Mouse (Mus musculus) kidney, postnatal 0 days (tissue): ENCODE measurements around the gene Zkscan16. TPM values are rescaled to one million over a fixed set of nuclear protein-coding genes. Genes with fewer than 3 reads are reported as not detected.

Experiments used
- ATAC-seq: fragments of 200-750 bp; cut with Nextera tagmentation; replicated peaks from 2 replicates; pipeline ENCODE4 v1.8.0; 2017; ENCODE audit warnings: low read depth, moderate number of reproducible peaks, moderate TSS enrichment, moderate library complexity; ENCODE audit not compliant: low FRiP score
- DNase-seq: peaks from one replicate; pipeline ENCODE4 v3.0.0-alpha.2; 2016; ENCODE audit warnings: low spot score
- H3K27ac ChIP-seq: fragments of 300-500 bp; sonication (generic); 2 replicates; pipeline ENCODE4 v1.5.1; 2014; ENCODE audit warnings: mild to moderate bottlenecking
- H3K27me3 ChIP-seq: fragments of 300-500 bp; sonication (generic); 2 replicates; pipeline ENCODE4 v1.6.1; 2014; ENCODE audit warnings: low read length, mixed read lengths; ENCODE audit not compliant: insufficient read depth
- H3K36me3 ChIP-seq: fragments of 300-500 bp; sonication (generic); 2 replicates; pipeline ENCODE4 v1.6.1; 2014; ENCODE audit warnings: low read length, mixed read lengths; ENCODE audit not compliant: insufficient read depth
- H3K4me1 ChIP-seq: fragments of 300-500 bp; sonication (generic); replicated peaks from 2 replicates; pipeline ENCODE4 v1.6.1; 2014; ENCODE audit warnings: antibody characterized with exemption, low read length, mixed read lengths; ENCODE audit not compliant: insufficient read depth
- H3K4me2 ChIP-seq: fragments of 300-500 bp; sonication (generic); 2 replicates; pipeline ENCODE4 v1.6.1; 2014; ENCODE audit warnings: mild to moderate bottlenecking, low read length, moderate library complexity, mixed read lengths
- H3K4me3 ChIP-seq: fragments of 300-500 bp; sonication (generic); replicated peaks from 2 replicates; pipeline ENCODE4 v1.5.1; 2014; ENCODE audit warnings: low read depth, low read length
- H3K9ac ChIP-seq: fragments of 300-500 bp; sonication (generic); 2 replicates; pipeline ENCODE4 v1.6.1; 2014; ENCODE audit warnings: low read depth, low read length
- H3K9me3 ChIP-seq: fragments of 300-500 bp; sonication (generic); replicated peaks from 2 replicates; pipeline ENCODE4 v1.6.1; 2016; ENCODE audit warnings: low read length, inconsistent platforms, mixed read lengths
- CTCF ChIP-seq: IDR thresholded peaks from 2 replicates; pipeline ENCODE4 v1.5.1; 2016; ENCODE audit warnings: antibody characterized with exemption, low read depth, mild to moderate bottlenecking, moderate library complexity
- WGBS: fragments of 180-500 bp; shearing (Covaris S2); extraction: QIAGEN DNeasy Blood & Tissue Kit; methylation state at CpG from one replicate; pipeline ENCODE4 v1.1.7; 2014; 5-methylcytosine and 5-hydroxymethylcytosine counted together
- polyA plus RNA-seq: library from polyadenylated mRNA; unstranded; fragments of >200 nt; fragmentation: Nextera tagmentation; extraction: Ambion mirVana; gene quantifications from 2 replicates; pipeline ENCODE4 v1.2.1, GENCODE M21; 2015

The Zkscan16 gene
- polyA plus RNA-seq, 1 experiment from 2014 or later = 0.54 TPM

DNA sequence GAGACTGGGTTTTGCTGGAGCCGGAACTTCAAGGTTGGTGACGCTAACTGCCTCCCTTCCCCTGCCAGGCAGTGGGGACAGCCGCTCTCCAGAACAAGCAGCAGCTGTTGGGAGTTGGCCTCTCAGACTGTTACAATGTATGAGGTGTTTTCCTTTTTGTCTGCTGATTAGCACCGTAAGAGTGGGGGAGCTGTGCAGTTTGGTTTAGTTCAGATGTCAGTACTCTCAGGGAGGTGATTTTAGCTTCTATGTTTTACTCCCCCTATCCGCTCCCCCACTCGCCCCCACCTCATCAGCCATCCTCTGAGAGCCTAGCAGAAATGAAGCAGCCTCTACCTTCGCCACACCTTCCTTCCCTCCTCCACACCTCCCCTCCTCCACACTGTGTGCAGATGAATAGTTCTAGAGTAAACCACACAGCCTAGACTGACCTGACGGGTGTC, 51.8 kb downstream of the Zkscan16 start:
- H3K9me3 ChIP-seq = no peaks in the 10 kb centered on the region
- no peaks in the 10 kb centered on the region for H3K36me3 ChIP-seq
- H3K4me1 ChIP-seq = no peaks in the 10 kb centered on the region
- H3K27me3 ChIP-seq = no peaks in the 10 kb centered on the region
- ATAC-seq (peak; percentile 71), DNase-seq (peak; percentile 71)
- H3K4me2 ChIP-seq = peak overlapping the region; percentile 14; the same call in 1 of the 2 replicates
- no peak overlapping the region for H3K4me3 ChIP-seq
- 25% methylated on average over 8 of the region's 8 CpGs for WGBS
- no peak for TF ChIP-seq CTCF
- no peak overlapping the region for H3K27ac ChIP-seq
- H3K9ac ChIP-seq = no peak overlapping the region

GRCm38 (mm10) chr4:58997081-58997480, 53.7 kb downstream of the Zkscan16 start:
- H3K9ac ChIP-seq = no peak overlapping the region
- ATAC-seq (no peak), DNase-seq (peak; percentile 40)
- H3K4me2 ChIP-seq = no peak overlapping the region
- 62% methylated on average over 5 of the region's 5 CpGs for WGBS
- no peaks in the 10 kb centered on the region for H3K36me3 ChIP-seq
- TF ChIP-seq CTCF = no peak
- no peaks in the 10 kb centered on the region for H3K9me3 ChIP-seq
- H3K27ac ChIP-seq = no peak overlapping the region
- H3K4me1 ChIP-seq = no peaks in the 10 kb centered on the region
- no peaks in the 10 kb centered on the region for H3K27me3 ChIP-seq
- H3K4me3 ChIP-seq = no peak overlapping the region

DNA sequence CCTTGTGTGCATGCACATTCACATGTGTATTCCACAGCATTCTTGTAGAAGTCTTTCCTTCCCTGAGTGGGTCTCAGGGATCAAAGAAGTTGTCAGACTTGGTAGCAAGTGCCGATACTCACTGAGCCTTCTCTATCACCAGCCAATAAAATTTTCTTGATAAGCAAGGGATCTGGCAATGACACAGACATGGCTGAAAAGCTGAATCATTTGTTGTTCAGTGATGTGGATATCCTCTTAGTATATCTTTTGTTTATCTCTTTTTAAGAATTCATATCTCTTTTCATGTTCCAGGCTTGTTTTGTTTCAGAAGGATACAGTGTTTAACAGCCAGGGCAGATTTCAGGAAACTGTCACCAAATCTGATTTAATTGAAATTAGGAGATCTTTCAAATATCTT, 55.3 kb downstream of the Zkscan16 start:
- no peaks in the 10 kb centered on the region for H3K36me3 ChIP-seq
- H3K4me1 ChIP-seq = no peaks in the 10 kb centered on the region
- H3K4me2 ChIP-seq = no peak overlapping the region
- ATAC-seq (no peak), DNase-seq (no peak)
- no peak overlapping the region for H3K27ac ChIP-seq
- no peak overlapping the region for H3K9ac ChIP-seq
- H3K4me3 ChIP-seq = no peak overlapping the region
- H3K9me3 ChIP-seq = no peaks in the 10 kb centered on the region
- no peaks in the 10 kb centered on the region for H3K27me3 ChIP-seq
- 85% methylated on average over 1 of the region's 1 CpGs for WGBS
- TF ChIP-seq CTCF = no peak

GRCm38 (mm10) chr4:58999686-59000085, 56.3 kb downstream of the Zkscan16 start:
- 5% methylated on average over 2 of the region's 2 CpGs for WGBS
- no peak overlapping the region for H3K4me2 ChIP-seq
- DNase-seq (peak; percentile 84), ATAC-seq (no peak)
- no peak overlapping the region for H3K27ac ChIP-seq
- no peaks in the 10 kb centered on the region for H3K27me3 ChIP-seq
- H3K4me1 ChIP-seq = peaks cover 8% of the 10 kb centered on the region
- no peak overlapping the region for H3K4me3 ChIP-seq
- H3K9me3 ChIP-seq = no peaks in the 10 kb centered on the region
- TF ChIP-seq CTCF = peak; percentile 95
- H3K9ac ChIP-seq = no peak overlapping the region
- H3K36me3 ChIP-seq = no peaks in the 10 kb centered on the region

GRCm38 (mm10) chr4:59000614-59001013, 57.2 kb downstream of the Zkscan16 start:
- ATAC-seq (no peak), DNase-seq (no peak)
- H3K4me2 ChIP-seq = no peak overlapping the region
- peaks cover 10% of the 10 kb centered on the region for H3K4me1 ChIP-seq
- H3K4me3 ChIP-seq = no peak overlapping the region
- TF ChIP-seq CTCF = peak; percentile 63
- H3K27ac ChIP-seq = no peak overlapping the region
- no peaks in the 10 kb centered on the region for H3K36me3 ChIP-seq
- H3K9ac ChIP-seq = no peak overlapping the region
- H3K27me3 ChIP-seq = no peaks in the 10 kb centered on the region
- 2% methylated on average over 2 of the region's 2 CpGs for WGBS
- no peaks in the 10 kb centered on the region for H3K9me3 ChIP-seq

DNA sequence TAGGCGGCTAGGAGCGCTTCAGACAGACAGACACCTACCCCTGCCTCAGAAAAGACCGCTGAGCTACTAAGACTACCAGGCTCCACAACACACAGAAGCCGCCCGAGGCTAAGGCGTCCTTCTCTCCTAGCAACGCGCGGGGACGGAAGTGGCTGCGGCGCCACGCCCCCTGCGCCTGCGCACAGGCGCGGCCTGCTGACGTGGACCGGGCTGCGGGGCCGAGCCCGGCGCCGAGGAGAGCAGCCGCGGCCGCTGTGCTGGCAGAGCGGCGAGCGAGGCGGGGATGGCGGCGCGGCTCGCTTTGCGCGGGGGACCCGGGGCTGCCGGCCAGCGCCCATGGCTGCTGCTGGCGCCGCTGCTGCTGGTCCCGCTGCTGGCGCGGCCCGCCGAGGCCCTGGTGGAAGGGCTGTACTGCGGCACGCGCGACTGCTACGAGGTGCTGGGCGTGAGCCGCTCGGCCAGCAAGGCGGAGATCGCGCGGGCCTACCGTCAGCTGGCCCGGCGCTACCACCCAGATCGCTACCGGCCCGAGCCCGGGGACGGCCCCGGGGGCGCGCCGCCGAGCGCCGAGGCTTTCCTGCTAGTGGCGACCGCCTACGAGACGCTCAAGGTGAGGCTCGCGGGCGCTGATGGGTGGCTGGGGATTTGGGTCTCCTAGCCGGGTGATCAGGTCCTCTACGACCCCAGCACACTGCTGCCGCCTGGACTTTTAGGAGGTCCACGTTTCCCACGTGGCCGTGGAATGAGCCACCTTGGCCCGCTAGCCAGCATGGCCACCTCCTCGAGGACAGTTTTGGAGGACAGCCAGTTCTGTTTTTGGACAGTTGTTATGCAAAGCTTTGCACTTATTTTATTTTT, 59.7 kb downstream of the Zkscan16 start, which contains the start of gene Gm20503:
Gene Gm20503 (plus strand): TSS at position 263 of the 858 bp plus-strand sequence.
- Histone ChIP-seq H3K4me2 (peak within 1 kb of the TSS; percentile 91), H3K27me3 (no peaks in the 10 kb centered on the region), H3K4me1 (peaks cover 10% of the 10 kb centered on the region), H3K9ac (peak within 1 kb of the TSS; percentile 89), H3K9me3 (no peaks in the 10 kb centered on the region), H3K27ac (peak within 1 kb of the TSS; percentile 92), H3K36me3 (no peaks in the 10 kb centered on the region), H3K4me3 (peak within 1 kb of the TSS; percentile 88)
- WGBS = under 1% methylated on average over 83 of the region's 89 CpGs
- ATAC-seq = peak; percentile 96
- no peak for TF ChIP-seq CTCF
- DNase-seq = peak; percentile 95
